Mouse (Mus musculus): ENCODE measurements around the gene Nlrp4a.
"Not testable (repeated sequence)": the region's sequence is repeated elsewhere in the genome, so short reads cannot be mapped to it uniquely, and the experiment has no call there.

Gene Nlrp4a

GRCm38 (mm10) chr7:26434813-26435212 is at the start of gene Nlrp4a:
Gene Nlrp4a (plus strand): TSS chr7:26435113.
- no peak for DNase-seq (ENCODE audit: low read depth, low spot score)

GRCm38 (mm10) chr7:26386691-26387090 is 48.2 kb upstream of the Nlrp4a start:
- not testable (repeated sequence) for DNase-seq (ENCODE audit: low read depth, low spot score)

DNA sequence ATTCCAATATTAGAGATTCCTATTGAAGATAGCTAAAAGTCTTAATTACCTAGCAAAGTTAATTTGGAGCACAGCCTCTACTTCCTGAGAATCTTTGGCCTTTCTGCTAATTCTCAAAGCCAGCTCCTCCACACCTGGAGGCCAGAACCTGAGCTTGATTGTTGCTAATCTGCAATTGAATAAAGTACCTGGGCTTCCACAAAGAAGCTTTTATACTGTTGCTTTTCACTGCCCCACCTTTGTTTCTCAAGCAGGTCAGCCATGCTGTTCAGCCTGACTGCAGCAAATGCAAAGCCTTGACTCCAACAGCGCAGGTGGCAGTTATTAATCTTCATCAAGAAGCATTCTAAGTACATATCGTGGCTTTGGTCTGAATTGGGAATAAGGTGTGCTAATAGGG is 43.8 kb upstream of the Nlrp4a start:
- not testable (repeated sequence) for DNase-seq (ENCODE audit: low read depth, low spot score)

- DNase-seq (ENCODE audit: low read depth, low spot score): not testable (repeated sequence)
Measured at GRCm38 (mm10) chr7:26391811-26392210, 43.1 kb upstream of the Nlrp4a start.

GRCm38 (mm10) chr7:26403600-26403999 is 31.3 kb upstream of the Nlrp4a start, which contains the start of gene Nlrp9c:
Gene Nlrp9c (minus strand): TSS chr7:26403700.
- DNase-seq (ENCODE audit: low read depth, low spot score): not testable (repeated sequence)

DNA sequence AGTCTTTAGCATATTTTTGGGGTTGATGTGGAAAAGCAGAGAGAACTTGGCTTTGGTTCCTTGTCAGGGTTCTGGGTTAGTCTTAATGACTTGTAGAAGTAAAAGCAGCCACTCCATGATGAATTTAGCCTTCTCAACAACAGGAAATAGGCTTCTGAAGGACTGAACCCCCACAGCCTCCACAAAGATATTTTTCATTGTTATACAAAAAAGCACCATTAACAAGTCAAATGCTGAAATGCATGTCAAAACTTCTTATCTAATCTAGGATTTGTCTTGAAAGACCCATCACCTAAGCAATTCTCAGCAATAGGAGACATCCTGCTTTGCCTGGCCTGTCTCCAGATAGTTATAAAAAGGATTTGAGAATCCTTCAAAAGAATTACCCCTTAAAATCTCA is 41.8 kb downstream of the Nlrp4a start:
- no peak for DNase-seq (ENCODE audit: low read depth, low spot score)

DNA sequence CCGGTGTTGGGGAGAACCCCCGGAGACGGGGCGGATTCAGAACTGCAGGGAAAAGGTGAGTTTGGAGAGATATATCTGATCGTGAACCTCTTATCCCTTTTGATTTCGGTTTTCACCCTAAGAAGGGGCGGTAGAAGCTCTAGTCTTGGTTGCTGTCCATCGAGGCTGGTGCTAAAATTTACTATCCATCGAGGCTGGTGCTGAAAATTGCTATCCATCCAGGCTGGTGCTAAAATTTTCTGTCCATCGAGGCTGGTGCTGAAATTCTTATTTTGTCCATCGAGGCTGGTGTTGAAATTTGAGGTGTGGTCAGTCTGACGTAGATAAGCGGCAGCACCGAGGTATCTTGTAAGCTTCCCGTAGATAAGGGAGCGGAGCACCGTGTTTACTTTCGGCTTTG is 54.6 kb downstream of the Nlrp4a start:
- peak; percentile 24 for DNase-seq (ENCODE audit: low read depth, low spot score)

Measured in mesoderm, embryonic 11.5 days (tissue).